Mouse (Mus musculus): Measurements from ENCODE around the gene Atp6v1d.
A peak's percentile ranks its signal among the peaks of the same experiment; 100 is the strongest.

The Atp6v1d gene

GRCm38 (mm10) chr12:78794236-78794635, 67.2 kb downstream of the Atp6v1d start:
- DNase-seq (ENCODE audit: low read depth, low spot score): peak; percentile 44

- no peak for DNase-seq (ENCODE audit: low read depth, low spot score)
Observed at GRCm38 (mm10) chr12:78790791-78791190, 70.6 kb downstream of the Atp6v1d start.

Data from brain, adult 2 months (tissue).